ENCODE assay signal across 8 mouse cellular contexts in the genomic region with DNA sequence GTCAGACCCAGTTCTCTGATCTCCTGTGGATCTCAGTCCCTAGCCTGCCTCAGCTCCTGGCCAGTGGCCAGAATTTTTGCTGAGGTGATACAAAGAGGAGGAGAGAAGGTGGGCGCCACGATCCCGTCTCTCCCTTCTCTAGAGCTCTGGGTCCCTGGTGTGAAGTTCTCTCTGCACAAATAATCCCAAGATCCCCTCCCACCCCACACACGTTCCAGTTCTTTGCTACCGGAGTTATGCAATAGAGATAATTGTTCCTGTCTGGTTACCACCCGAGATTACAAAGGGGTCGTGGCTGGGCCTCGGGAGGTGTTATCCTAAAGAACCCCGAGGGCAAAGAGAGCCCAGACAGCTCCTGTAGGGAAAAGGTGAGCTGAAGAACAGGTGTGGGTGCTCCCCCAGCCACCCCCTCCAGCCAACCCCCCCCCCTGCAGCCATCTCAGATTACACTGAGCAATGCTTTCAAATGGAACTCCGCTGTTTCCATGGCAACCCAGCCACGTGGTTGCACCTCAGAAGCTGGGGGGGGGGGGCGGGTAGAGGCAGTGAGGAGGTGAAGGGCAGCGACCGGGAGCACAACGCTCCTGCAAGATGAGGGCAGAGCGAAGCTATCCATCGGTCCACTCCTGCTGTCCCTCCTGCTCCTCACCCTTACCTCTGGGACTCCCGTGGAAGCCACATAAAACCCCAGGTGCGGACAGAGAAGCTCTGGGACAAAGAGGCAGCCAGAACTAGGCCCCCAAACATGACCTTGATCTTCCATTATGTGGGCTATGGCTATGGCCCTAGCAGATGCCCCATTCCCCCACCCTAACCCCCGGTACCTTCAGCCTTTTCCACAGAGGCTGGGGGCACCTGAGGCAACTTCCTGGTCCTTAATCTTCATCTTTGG.
DNase-seq lines count a peak whose midpoint lies in the region; ATAC-seq lines count a peak whose summit lies in the region.

No protein-coding gene starts in this region.

- peak overlapping the region; percentile 94 for H3K27ac ChIP-seq in forebrain, embryonic 16.5 days (ENCODE audit: low read length)
- H3K27ac ChIP-seq in midbrain, embryonic 11.5 days (ENCODE audit: low read depth, low read length), result peak overlapping the region; percentile 87

- WGBS in forebrain, embryonic 16.5 days, result 2% methylated on average over 20 of the region's 20 CpGs
- 2% methylated on average over 20 of the region's 20 CpGs for WGBS in midbrain, embryonic 11.5 days

- H3K36me3 ChIP-seq in forebrain, embryonic 16.5 days (ENCODE audit: control insufficient read depth, insufficient read depth), result no peaks in the 10 kb centered on the region
- H3K36me3 ChIP-seq in midbrain, embryonic 11.5 days (ENCODE audit: control insufficient read depth, insufficient read depth, low read length), result no peaks in the 10 kb centered on the region

- intact Hi-C loops in gastrocnemius, postnatal 36 days (cut with DNase I), result no loop called here

- peak overlapping the region; percentile 48 for H3K4me2 ChIP-seq in forebrain, embryonic 16.5 days (ENCODE audit: low read length)
- H3K4me2 ChIP-seq in midbrain, embryonic 11.5 days, result peak overlapping the region; percentile 47

- H3K9me3 ChIP-seq in forebrain, embryonic 16.5 days (ENCODE audit: control insufficient read depth, low read length), result no peaks in the 10 kb centered on the region
- H3K9me3 ChIP-seq in midbrain, embryonic 11.5 days (ENCODE audit: control insufficient read depth, low read length), result no peaks in the 10 kb centered on the region

- DNase-seq in layer of hippocampus, adult 11-12 months (ENCODE audit: low spot score), result peak; percentile 74
- no peak for DNase-seq in layer of hippocampus, postnatal 14 days (ENCODE audit: low spot score in 2 of 2)
- peak; percentile 74 to 79 for DNase-seq in cerebellum, adult 18-20 months
- DNase-seq in kidney, postnatal 4 days, result peak; percentile 79 to 87
- peak; percentile 93 for DNase-seq in midbrain, embryonic 11.5 days (ENCODE audit: low spot score, missing footprints)
- DNase-seq in testis, postnatal 10 days (ENCODE audit: low spot score), result peak; percentile 69
- DNase-seq in gastrocnemius, postnatal 36 days, result no peak

- ATAC-seq in forebrain, embryonic 16.5 days, result no peak
- peak; percentile 23 for ATAC-seq in midbrain, embryonic 11.5 days (ENCODE audit: low FRiP score)

- H3K4me3 ChIP-seq in forebrain, embryonic 16.5 days (replicated peaks; ENCODE audit: low read length), result peak overlapping the region; percentile 15; the same call in 1 of the 2 replicates
- 0 out of 2 replicates have a peak overlapping the region, but pooled peaks have one; percentile 9 for H3K4me3 ChIP-seq in midbrain, embryonic 11.5 days (ENCODE audit: low read depth, low read length)

- peak overlapping the region; percentile 44 for H3K9ac ChIP-seq in forebrain, embryonic 16.5 days (replicated peaks; ENCODE audit: low read depth, low read length)
- H3K9ac ChIP-seq in midbrain, embryonic 11.5 days (ENCODE audit: low read length), result peak overlapping the region; percentile 59

- peaks cover 88% of the 10 kb centered on the region for H3K4me1 ChIP-seq in forebrain, embryonic 16.5 days (replicated peaks; ENCODE audit: control insufficient read depth, insufficient read depth, low read length)
- peaks cover 70% of the 10 kb centered on the region for H3K4me1 ChIP-seq in midbrain, embryonic 11.5 days (ENCODE audit: control insufficient read depth, insufficient read depth, low read length)

- H3K27me3 ChIP-seq in forebrain, embryonic 16.5 days (replicated peaks; ENCODE audit: control insufficient read depth, insufficient read depth, low read length), result no peaks in the 10 kb centered on the region
- H3K27me3 ChIP-seq in midbrain, embryonic 11.5 days (ENCODE audit: control insufficient read depth, insufficient read depth, low read length), result peaks cover 9% of the 10 kb centered on the region

Comparison
In these comparisons a context has a peak if more than half of its experiments do, and no peak if none do; other contexts are left out.
1. DNase-seq: peak in layer of hippocampus, adult 11-12 months (single experiment), cerebellum, adult 18-20 months (2 of 2), kidney, postnatal 4 days (2 of 2), midbrain, embryonic 11.5 days (single experiment) and testis, postnatal 10 days (single experiment); none in layer of hippocampus, postnatal 14 days (0 of 2) and gastrocnemius, postnatal 36 days (0 of 2).